Mouse (Mus musculus) olfactory bulb, adult 2 months (tissue): ENCODE data around the gene Tmco2.

Source experiments
- CTCF ChIP-seq: fragments of 200-500 bp; IDR thresholded peaks from 2 replicates; pipeline ENCODE4 v1.5.1; 2012; ENCODE audit warnings: low read depth, mild to moderate bottlenecking, low read length, moderate library complexity; ENCODE audit not compliant: insufficient read depth
- POLR2A ChIP-seq: fragments of 200-500 bp; IDR thresholded peaks from 2 replicates; pipeline ENCODE4 v1.6.1; 2012; ENCODE audit warnings: mild to moderate bottlenecking, low read depth, low read length, moderate library complexity; ENCODE audit not compliant: insufficient read depth

DNA sequence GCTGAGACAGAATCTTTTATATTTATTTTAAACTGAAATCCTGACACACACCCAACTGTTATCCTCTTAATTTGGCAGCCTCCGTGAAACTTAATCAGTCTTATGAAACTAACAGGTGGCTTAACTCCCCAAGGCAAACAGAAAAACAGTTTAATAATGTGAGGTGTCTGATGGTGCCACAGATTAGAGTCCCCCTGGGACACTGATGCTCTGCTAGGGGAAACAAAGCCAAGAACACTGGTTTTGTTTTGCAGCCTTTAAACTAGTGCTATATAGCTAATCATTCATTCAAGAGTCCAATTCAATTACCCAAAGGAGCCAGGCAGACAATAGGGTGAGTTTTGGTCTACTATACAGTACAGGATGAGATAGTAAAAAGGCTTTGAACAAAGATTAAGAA lies 28.6 kb downstream of the Tmco2 start:
- no peak for TF ChIP-seq POLR2A
- no peak for TF ChIP-seq CTCF
